Mouse (Mus musculus) embryo, embryonic 10 days (tissue): ENCODE data around the gene Ppp4r1.

Experiments used
- DNase-seq: peaks from one replicate; pipeline ENCODE4 v3.0.0-alpha.2; 2015; ENCODE audit warnings: low spot score

Ppp4r1 gene

GRCm38 (mm10) chr17:65782551-65783141 lies at the start of gene Ppp4r1:
TSS of gene Ppp4r1 (plus strand) at chr17:65782573.
- peak; percentile 87 for DNase-seq

- DNase-seq, result no peak
These were observed 49.7 kb upstream of the Ppp4r1 start for GRCm38 (mm10) chr17:65732666-65733065.

DNA sequence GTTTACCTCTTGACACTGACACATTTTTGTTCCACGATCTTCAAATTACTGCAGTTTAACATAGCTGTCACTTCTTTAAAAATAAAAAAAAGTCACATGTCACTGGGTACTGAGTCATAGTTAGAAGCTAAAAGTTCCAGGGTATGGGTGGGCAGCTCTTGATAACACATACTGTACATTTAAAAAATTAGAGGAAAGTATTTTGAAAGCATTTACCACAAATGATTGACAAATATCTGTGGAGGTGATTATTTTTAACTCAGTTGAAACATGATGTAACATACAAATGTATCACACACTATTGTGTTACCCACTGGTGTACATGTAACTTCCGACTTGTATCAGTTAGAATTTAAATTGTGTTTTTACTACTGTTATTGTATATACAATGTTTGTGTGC lies 47.3 kb upstream of the Ppp4r1 start:
- no peak for DNase-seq

DNA sequence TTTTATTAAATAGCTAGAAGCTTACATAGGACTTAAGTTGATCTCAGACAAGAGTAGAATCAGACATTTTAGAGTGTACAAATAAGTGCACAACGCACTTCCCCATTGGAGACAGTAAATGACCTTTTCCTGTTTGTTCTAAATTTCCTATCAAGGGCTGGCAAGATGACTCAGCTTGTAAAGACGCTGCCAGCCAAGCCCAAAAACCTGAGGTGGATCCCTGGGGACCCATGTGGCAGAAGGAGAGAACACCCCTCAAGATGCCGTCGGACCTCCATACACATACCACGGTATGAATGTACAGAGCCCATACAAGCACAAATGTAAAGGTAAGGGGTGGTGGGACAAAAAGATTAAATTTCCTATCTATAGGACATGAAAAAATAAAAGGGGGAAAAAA lies 45.2 kb upstream of the Ppp4r1 start:
- DNase-seq, result no peak

GRCm38 (mm10) chr17:65737622-65738021 lies 44.8 kb upstream of the Ppp4r1 start:
- DNase-seq, result no peak

DNA sequence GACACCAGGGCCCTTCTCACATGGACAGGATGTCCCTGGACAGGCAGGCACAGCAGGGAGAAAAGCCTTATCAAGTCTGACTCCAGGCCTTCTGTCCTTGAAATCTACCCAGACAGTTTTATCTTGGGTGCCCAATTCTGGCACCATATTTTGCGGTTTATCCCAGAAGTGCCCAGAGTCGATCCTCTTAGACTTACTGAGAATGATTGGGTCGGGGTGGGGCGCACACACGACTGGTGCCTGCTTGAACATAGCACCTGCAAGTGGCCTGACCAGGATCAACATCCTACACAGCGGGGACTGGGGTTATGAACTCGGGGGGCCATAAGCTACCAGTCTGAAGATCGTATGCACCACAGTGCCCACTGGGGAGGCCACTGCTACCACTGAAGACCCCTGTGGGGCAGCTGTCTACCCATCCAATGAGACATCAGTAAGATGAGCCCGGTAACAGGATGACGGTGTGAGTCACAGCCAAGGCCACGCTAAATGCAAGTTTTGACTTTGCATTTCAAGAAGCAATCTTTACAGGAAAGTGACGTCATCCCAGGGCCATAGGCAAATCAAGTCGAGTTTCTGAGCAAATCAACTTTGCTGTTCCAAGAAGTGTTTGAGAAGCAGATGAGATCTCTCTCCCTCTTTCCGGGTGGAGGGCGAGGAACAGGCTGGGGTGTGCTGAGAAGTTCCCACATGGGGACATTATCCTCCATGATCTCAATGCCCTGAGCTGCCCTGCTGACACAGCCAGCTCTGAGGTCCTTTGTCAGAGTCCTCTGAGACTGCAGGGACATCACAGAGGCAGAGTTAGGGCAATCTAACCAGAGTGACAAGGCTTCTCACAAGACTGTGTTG lies 42.3 kb upstream of the Ppp4r1 start:
- DNase-seq, result no peak

- no peak for DNase-seq
These were observed 40.8 kb upstream of the Ppp4r1 start for GRCm38 (mm10) chr17:65741565-65741964.

DNA sequence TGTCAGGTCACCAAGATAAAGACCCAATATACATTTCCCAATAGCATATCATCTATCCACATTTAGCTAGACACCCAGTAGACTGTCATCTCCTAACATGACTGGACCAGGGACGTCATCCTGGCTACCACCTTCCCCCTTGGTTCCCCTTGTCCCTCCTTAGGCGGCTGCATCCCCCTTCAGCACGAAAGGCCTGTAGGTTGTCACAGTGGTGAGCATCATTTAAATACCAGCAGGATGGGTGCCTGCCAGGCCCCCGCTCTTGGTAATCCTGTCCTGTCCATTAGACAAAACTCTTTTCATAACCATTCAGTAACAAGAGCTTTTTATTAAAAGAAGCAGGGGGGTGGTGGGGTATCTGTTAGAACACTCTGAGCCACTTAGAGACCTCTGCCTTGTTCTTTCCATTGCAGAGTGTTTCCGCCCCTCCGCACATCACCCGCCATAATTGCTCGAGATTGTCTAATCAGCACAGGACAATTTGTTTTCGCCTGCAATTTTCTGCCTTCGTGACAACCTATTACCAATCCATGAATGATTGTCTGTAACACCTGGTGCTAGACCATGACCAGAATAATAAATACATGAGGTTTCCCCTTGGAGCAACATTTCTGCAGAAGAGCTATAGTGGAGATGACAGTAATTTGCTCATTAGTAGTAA lies 40.0 kb upstream of the Ppp4r1 start:
- DNase-seq, result no peak

DNA sequence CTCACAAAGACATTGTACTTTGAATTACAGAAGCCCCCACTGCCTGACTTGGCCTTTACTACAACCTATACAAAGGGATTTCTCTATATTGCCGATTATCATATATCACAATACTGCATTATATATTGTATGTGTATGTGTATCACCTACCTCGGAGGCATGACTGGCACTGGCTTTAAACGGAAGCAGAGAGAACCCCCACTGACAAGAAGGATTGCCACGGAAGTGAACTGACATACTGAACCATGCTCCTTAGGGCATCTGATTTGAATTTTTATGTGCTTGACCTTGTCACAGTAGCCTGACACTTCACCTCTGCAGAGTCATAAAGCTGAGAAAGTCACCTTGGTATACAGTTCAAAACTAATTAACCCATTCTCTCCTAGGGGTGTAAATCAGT lies 39.4 kb upstream of the Ppp4r1 start:
- DNase-seq, result no peak

DNA sequence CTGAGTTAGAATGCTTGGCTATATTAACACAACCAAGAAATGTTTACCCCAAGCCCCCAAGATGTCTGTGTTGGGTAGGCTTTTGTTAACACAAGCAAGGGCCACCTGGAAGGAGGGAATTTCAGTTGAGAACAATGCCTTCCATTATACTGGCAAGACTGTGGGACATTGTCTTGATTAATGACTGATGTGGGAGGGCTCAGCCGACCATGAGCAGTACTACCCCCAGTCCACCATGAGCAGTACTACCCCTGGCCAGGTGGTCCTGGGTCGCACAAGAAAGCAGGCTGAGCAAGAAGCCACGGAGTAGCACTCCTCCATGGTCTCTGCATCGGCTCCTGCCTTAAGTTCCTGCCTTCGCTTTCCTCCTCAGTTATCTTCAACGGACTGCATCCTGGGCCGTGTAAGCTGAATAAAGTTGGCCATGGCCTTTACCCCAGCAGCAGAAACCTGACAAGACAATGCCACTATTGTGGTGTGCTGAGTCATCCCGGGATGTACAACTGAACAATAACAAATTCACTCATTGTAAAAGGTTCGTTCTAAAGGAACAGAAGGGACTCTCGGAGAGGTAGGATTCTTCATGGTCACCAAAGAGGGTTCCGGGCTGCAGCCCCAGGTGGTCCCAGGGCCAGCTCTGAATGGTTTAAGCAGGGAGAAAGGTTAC lies 38.6 kb upstream of the Ppp4r1 start:
- no peak for DNase-seq

DNA sequence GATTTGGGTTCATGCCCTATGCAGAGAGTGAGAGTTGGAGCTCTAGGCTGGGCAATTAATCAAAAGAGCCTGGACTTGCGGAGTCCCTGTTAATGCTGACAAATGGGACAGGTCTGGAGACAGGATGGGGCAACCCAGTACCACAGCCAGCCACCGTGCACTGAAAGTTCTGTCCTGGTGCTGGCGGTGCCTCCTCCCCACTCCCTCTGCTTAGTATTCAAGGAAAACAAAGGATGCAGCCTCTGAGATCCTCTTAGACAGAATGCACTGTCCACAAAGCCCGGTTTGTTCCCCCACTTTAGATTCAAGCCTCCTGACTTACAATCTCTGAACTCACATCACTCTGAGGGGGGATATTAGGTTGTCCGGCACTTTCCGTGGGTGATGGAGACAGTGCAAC lies 36.1 kb upstream of the Ppp4r1 start:
- DNase-seq, result no peak

GRCm38 (mm10) chr17:65748997-65749396 lies 33.4 kb upstream of the Ppp4r1 start:
- no peak for DNase-seq

DNA sequence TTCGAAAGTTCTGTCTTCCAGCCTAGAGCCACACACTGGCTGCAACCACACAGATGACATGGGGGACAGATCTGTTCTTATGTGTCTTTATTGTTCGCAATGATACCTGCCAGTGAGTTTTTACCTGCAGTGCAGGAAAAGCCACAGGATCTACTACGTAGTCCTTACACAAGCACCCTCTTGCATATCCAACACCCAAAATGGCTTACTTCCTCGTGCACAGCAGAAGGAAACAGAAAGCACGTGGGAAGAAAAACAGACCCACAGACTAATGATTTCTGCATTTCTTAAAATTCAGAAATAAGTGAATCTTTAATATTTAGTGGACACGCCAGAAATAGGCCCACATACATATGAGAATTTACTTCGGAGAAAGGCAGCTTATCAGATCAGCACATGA lies 32.6 kb upstream of the Ppp4r1 start:
- no peak for DNase-seq

GRCm38 (mm10) chr17:65750301-65750700 lies 32.1 kb upstream of the Ppp4r1 start:
- DNase-seq, result no peak

- DNase-seq, result no peak
These were observed 29.2 kb upstream of the Ppp4r1 start for GRCm38 (mm10) chr17:65753130-65753529.

DNA sequence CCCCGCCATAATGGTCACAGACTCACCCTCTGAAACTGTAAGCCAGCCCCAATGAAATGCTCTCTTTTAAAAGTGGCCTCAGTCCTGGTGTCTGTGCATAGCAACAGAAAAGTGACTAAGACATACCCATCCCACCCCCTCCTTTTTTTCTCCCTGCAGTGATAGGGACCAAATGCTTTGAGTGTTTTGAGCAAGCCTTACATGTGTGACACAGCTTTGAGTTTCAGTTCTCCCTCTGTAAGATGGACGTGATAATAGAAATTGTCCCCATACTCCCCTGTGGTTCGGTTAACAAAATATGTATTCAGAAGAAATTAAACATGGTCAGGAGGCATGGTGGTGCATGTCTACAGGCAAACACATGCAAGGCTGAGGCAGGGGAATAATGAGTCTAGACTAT lies 26.5 kb upstream of the Ppp4r1 start:
- DNase-seq, result no peak

GRCm38 (mm10) chr17:65757150-65757549 lies 25.2 kb upstream of the Ppp4r1 start:
- no peak for DNase-seq

- DNase-seq, result no peak
These were observed 19.2 kb upstream of the Ppp4r1 start for GRCm38 (mm10) chr17:65763221-65763620.

GRCm38 (mm10) chr17:65768486-65768885 lies 13.9 kb upstream of the Ppp4r1 start:
- DNase-seq, result peak; percentile 10

- no peak for DNase-seq
These were observed 11.1 kb upstream of the Ppp4r1 start for GRCm38 (mm10) chr17:65770982-65771915.
